Mouse (Mus musculus) spleen, adult 2 months (tissue): ENCODE data around the gene Fbn1.

Source experiments
- CTCF ChIP-seq: fragments of 200-500 bp; IDR thresholded peaks from 2 replicates; pipeline ENCODE4 v1.5.1; 2011; ENCODE audit warnings: mild to moderate bottlenecking, inconsistent platforms; ENCODE audit not compliant: insufficient read depth, insufficient read length, insufficient replicate concordance; ENCODE audit errors: extremely low read depth
- POLR2A ChIP-seq: fragments of 200-500 bp; IDR thresholded peaks from 2 replicates; pipeline ENCODE4 v1.6.1; 2011; ENCODE audit warnings: low read depth, low read length, inconsistent platforms

- TF ChIP-seq POLR2A (no peak), CTCF (no peak)
These were observed 29.1 kb downstream of the Fbn1 start for GRCm38 (mm10) chr2:125478705-125479104.
